Mouse (Mus musculus): ENCODE data around the gene Chil1.

DNA sequence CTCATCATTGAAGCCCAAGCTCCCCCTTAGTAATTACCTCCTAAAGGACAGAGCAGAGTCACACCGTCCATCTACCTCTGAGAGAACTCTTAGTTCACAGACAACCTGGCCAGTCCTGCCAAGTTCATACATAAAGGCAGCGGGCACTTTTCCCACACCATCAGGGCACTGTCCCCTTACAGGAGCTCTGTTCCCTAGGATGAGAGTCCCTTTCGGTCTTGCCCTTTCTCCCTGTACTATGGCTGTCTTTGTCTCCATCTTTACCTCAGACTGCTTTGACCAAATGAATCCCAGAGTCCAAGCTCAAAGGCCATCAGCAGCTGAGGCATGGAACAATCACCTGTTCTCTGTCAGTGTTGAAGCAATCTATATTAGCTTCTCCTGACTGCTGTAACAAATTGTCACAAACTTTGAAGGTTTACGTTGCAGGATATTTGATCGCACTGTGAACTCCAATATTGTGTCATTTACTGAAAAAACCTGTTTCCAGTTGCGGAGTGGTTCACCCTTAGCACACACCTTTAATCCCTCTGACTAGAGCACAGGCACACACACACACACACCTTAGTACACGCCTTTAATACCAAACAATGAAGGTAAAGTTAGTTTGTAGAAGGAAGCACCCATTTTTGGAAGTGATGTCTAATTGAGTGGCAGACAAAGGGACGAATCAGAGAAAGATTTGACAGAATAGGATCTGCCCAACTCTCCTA is 12.8 kb upstream of the Chil1 start:
- TF ChIP-seq TAL1 (IDR thresholded peaks at IDR 0.05; ENCODE audit: low read length) = no peak
- TF ChIP-seq GATA1 (IDR thresholded peaks at IDR 0.05; ENCODE audit: low read length) = no peak
